Mouse (Mus musculus): ENCODE data around the gene Tnfsf18. TPM values are rescaled to one million over a fixed set of nuclear protein-coding genes. Genes with fewer than 3 reads are reported as not detected.
A peak's percentile ranks its signal among the peaks of the same experiment; 100 is the strongest.

The Tnfsf18 gene
- polyA plus RNA-seq (2014; fragmentation: Nextera tagmentation; extraction: Ambion mirVana), result not detected in 2 replicates

DNA sequence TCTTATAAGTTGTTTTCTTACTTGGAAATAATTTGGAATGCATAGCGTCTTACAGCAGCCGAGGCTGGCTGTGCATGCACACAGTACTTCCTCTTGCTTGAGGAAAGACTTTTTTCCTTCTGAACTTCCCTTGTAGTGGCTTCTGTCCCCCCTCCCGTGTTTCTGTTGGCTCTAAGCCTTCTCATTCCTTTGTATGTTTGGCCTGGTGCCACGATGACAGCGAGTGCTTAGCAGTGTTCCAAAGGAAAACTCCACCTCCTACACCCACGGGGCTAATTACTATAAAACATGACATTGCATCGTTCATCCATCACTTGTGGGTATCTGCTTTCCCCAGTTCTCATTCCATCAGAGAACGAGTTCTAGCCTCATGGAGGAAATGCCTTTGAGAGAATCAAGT lies at the start of gene Tnfsf18:
Gene Tnfsf18, plus strand, starts transcription at position 313 of the 400 bp plus-strand sequence.
- Histone ChIP-seq H3K36me3 (ENCODE audit: control insufficient read depth, insufficient read depth, low read length) (no peaks in the 10 kb centered on the region), H3K4me3 (ENCODE audit: low read depth, low read length) (no peak within 1 kb of the TSS), H3K9ac (replicated peaks; ENCODE audit: low read depth, low read length) (no peak within 1 kb of the TSS), H3K4me1 (ENCODE audit: control insufficient read depth, insufficient read depth, low read length) (no peaks in the 10 kb centered on the region; the same call in 1 of the 2 replicates), H3K27ac (ENCODE audit: low read depth, low read length) (no peak within 1 kb of the TSS), H3K4me2 (ENCODE audit: low read depth, low read length) (no peak within 1 kb of the TSS), H3K9me3 (ENCODE audit: control insufficient read depth, low read length) (no peaks in the 10 kb centered on the region), H3K27me3 (ENCODE audit: control insufficient read depth, insufficient read depth, low read length) (no peaks in the 10 kb centered on the region)
- peak; percentile 76 for ATAC-seq (ENCODE audit: low read depth)
- 40% methylated on average over 8 of the region's 8 CpGs for WGBS

DNA sequence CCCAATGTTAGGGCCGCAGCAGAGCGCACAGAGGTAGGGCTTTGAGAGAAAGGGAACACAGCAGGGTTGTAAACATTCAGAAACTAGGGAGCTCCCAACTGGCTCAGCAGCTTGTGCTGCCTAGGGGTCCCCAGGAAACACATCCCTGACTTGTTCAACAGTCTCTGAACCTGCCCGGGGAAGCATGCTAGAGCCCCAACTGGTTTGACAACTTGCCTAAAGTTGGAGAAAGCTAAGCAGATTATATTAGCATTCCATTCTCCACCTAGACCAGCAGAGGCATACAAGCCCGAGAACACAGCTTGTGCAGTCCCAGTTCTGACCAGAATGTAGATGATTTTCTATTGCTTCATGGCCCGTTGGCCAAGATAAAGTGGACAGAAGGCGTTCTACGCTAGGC lies 49.6 kb upstream of the Tnfsf18 start:
- Histone ChIP-seq H3K9me3 (ENCODE audit: control insufficient read depth, low read length) (no peaks in the 10 kb centered on the region), H3K4me2 (ENCODE audit: low read depth, low read length) (no peak overlapping the region), H3K9ac (replicated peaks; ENCODE audit: low read depth, low read length) (no peak overlapping the region), H3K36me3 (ENCODE audit: control insufficient read depth, insufficient read depth, low read length) (no peaks in the 10 kb centered on the region), H3K4me1 (ENCODE audit: control insufficient read depth, insufficient read depth, low read length) (no peaks in the 10 kb centered on the region), H3K27ac (ENCODE audit: low read depth, low read length) (no peak overlapping the region), H3K4me3 (ENCODE audit: low read depth, low read length) (no peak overlapping the region), H3K27me3 (ENCODE audit: control insufficient read depth, insufficient read depth, low read length) (no peaks in the 10 kb centered on the region)
- WGBS, result 63% methylated on average over 7 of the region's 7 CpGs
- no peak for ATAC-seq (ENCODE audit: low read depth)

DNA sequence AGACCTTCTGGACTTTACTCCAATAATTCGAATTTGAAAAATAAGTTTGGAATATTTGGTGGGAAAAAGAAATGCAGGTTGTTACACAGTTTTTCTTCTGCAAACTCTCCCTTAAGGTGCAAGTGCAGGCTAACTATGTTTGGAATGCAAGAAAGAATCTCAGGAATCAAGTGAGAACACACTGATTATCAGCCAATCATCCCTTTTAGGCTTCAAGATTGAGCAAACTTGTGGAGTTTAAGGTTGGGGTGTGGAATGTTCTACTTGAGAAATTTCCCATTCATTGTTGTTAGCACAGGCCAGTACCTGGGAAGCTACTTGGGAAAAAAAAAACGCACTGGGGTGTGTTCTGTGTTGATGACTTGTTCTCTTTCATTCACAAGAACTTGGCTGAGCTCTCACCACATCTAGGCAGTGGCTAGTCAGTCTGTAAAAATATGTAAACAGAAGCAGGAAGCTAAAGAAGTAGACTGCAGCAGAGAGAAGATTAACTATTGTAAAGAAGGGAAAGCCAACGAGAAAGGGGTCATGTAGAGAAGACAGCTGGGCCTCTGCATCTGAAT lies 42.7 kb upstream of the Tnfsf18 start:
- H3K27ac ChIP-seq (ENCODE audit: low read depth, low read length), result no peak overlapping the region
- H3K4me2 ChIP-seq (ENCODE audit: low read depth, low read length), result no peak overlapping the region
- H3K4me3 ChIP-seq (ENCODE audit: low read depth, low read length), result no peak overlapping the region
- H3K9me3 ChIP-seq (ENCODE audit: control insufficient read depth, low read length), result no peaks in the 10 kb centered on the region
- H3K27me3 ChIP-seq (ENCODE audit: control insufficient read depth, insufficient read depth, low read length), result no peaks in the 10 kb centered on the region
- no peak overlapping the region for H3K9ac ChIP-seq (replicated peaks; ENCODE audit: low read depth, low read length)
- WGBS, result 68% methylated on average over 3 of the region's 3 CpGs
- no peaks in the 10 kb centered on the region for H3K4me1 ChIP-seq (ENCODE audit: control insufficient read depth, insufficient read depth, low read length)
- ATAC-seq (ENCODE audit: low read depth), result no peak
- no peaks in the 10 kb centered on the region for H3K36me3 ChIP-seq (ENCODE audit: control insufficient read depth, insufficient read depth, low read length)

DNA sequence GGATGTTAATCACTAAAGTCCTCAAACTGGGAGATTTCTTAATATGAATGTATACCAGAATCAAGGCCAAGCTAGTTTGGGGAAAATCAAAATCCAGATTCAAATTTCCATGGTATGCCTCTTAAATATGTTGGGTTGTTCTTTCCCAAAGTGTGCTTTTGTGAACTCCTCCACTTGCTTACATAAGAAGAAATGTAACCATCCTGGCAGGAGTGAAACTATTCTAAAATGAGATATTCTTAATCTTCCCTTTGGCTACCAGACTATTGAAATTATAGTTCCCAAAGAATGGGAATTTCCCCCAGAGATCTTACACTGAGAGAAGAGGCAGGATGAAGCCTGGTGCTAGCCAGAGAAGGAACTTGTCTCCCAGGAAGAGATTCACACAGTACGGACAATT lies 42.2 kb upstream of the Tnfsf18 start:
- no peaks in the 10 kb centered on the region for H3K9me3 ChIP-seq (ENCODE audit: control insufficient read depth, low read length)
- no peaks in the 10 kb centered on the region for H3K36me3 ChIP-seq (ENCODE audit: control insufficient read depth, insufficient read depth, low read length)
- ATAC-seq (ENCODE audit: low read depth), result no peak
- no peak overlapping the region for H3K4me2 ChIP-seq (ENCODE audit: low read depth, low read length)
- H3K9ac ChIP-seq (replicated peaks; ENCODE audit: low read depth, low read length), result no peak overlapping the region
- no peaks in the 10 kb centered on the region for H3K27me3 ChIP-seq (ENCODE audit: control insufficient read depth, insufficient read depth, low read length)
- no peak overlapping the region for H3K4me3 ChIP-seq (ENCODE audit: low read depth, low read length)
- no peaks in the 10 kb centered on the region for H3K4me1 ChIP-seq (ENCODE audit: control insufficient read depth, insufficient read depth, low read length)
- WGBS, result 93% methylated on average over 1 of the region's 1 CpGs
- no peak overlapping the region for H3K27ac ChIP-seq (ENCODE audit: low read depth, low read length)

DNA sequence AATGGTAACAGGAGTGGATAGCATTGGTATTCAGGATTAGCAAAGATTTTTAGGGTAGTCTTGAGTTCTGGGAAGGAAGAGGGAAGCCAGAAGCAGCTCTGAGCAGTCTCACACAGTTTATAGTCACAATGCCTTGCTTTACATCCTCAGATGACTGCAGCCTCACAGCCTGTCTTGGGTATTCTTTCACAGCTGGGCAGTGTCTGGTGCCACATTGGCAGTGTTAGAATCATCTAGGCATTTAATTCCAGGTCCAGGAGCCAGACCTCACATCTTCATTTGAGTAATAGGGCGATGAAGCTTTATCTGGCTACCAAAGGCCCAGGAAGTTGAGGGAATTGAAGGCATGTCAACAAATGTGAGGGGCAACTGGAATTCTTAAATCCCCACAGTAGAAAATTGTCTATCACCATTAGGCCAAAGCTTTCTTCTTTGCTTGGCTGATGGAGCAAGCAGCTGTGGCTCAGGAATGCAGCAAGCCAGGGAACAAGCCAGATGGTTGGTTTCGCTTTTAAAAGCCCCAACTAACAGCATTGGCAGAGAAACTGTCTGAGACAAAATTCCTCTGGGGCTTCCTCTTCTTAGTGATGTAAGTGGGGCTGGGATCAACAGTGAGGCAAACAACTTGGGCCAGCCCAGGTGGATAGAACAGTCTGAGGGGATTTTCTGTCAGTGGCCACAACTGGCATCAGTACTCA lies 30.9 kb upstream of the Tnfsf18 start:
- H3K4me2 ChIP-seq (ENCODE audit: low read depth, low read length), result no peak overlapping the region
- H3K4me1 ChIP-seq (ENCODE audit: control insufficient read depth, insufficient read depth, low read length), result no peaks in the 10 kb centered on the region
- H3K4me3 ChIP-seq (ENCODE audit: low read depth, low read length), result no peak overlapping the region
- ATAC-seq (ENCODE audit: low read depth), result no peak; the same call in 1 of the 2 replicates
- no peak overlapping the region for H3K9ac ChIP-seq (replicated peaks; ENCODE audit: low read depth, low read length)
- H3K27ac ChIP-seq (ENCODE audit: low read depth, low read length), result no peak overlapping the region
- H3K27me3 ChIP-seq (ENCODE audit: control insufficient read depth, insufficient read depth, low read length), result no peaks in the 10 kb centered on the region
- WGBS, result 75% methylated on average over 2 of the region's 2 CpGs
- no peaks in the 10 kb centered on the region for H3K9me3 ChIP-seq (ENCODE audit: control insufficient read depth, low read length)
- no peaks in the 10 kb centered on the region for H3K36me3 ChIP-seq (ENCODE audit: control insufficient read depth, insufficient read depth, low read length)

DNA sequence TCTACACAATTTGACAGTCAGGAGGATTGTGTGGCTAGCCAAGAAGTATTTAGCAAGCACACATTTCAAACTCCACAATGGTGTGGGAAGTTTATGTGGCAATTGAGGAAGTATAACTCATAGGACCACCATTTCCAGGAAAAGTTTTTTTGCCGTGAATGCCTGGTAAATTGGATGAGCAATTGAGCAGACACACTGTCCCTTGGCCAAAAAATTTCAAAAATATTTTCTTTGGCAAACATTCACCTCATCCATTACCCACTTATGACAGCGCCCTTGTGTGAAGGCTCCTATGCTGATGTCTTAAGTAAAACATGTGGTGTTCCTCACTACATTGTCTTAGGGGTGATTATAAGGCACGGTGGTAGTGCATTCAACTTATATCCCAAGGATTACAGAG lies 17.2 kb upstream of the Tnfsf18 start:
- Histone ChIP-seq H3K4me1 (ENCODE audit: control insufficient read depth, insufficient read depth, low read length) (no peaks in the 10 kb centered on the region), H3K27ac (ENCODE audit: low read depth, low read length) (no peak overlapping the region), H3K36me3 (ENCODE audit: control insufficient read depth, insufficient read depth, low read length) (no peaks in the 10 kb centered on the region), H3K27me3 (ENCODE audit: control insufficient read depth, insufficient read depth, low read length) (no peaks in the 10 kb centered on the region), H3K9ac (replicated peaks; ENCODE audit: low read depth, low read length) (no peak overlapping the region), H3K4me2 (ENCODE audit: low read depth, low read length) (no peak overlapping the region), H3K9me3 (ENCODE audit: control insufficient read depth, low read length) (no peaks in the 10 kb centered on the region), H3K4me3 (ENCODE audit: low read depth, low read length) (no peak overlapping the region)
- 81% methylated on average over 3 of the region's 3 CpGs for WGBS
- ATAC-seq (ENCODE audit: low read depth), result no peak

DNA sequence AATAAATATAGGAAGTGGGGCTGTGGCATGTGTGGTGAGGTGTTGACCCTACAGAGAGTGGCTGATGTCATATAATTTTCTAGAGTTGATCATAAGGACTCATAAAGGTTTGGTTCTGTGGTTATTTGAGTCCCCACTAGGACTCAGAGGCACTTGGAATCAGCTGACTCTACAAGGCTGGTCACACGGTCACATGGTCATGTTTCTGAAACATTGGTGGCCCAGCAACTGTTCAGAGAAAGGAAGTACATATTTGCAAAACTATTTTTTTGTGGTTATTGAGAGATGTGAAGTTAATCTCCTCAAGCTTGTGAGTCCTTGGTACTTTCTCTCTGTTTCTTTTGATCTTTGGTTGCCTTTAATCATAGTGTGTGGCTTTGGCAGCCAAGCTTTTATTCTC lies 14.6 kb upstream of the Tnfsf18 start:
- no peak for ATAC-seq (ENCODE audit: low read depth)
- Histone ChIP-seq H3K4me2 (ENCODE audit: low read depth, low read length) (no peak overlapping the region), H3K4me1 (ENCODE audit: control insufficient read depth, insufficient read depth, low read length) (no peaks in the 10 kb centered on the region), H3K36me3 (ENCODE audit: control insufficient read depth, insufficient read depth, low read length) (no peaks in the 10 kb centered on the region), H3K27me3 (ENCODE audit: control insufficient read depth, insufficient read depth, low read length) (no peaks in the 10 kb centered on the region), H3K9ac (replicated peaks; ENCODE audit: low read depth, low read length) (no peak overlapping the region), H3K9me3 (ENCODE audit: control insufficient read depth, low read length) (no peaks in the 10 kb centered on the region), H3K4me3 (ENCODE audit: low read depth, low read length) (no peak overlapping the region), H3K27ac (ENCODE audit: low read depth, low read length) (no peak overlapping the region)
- WGBS, result 100% methylated on average over 1 of the region's 1 CpGs

DNA sequence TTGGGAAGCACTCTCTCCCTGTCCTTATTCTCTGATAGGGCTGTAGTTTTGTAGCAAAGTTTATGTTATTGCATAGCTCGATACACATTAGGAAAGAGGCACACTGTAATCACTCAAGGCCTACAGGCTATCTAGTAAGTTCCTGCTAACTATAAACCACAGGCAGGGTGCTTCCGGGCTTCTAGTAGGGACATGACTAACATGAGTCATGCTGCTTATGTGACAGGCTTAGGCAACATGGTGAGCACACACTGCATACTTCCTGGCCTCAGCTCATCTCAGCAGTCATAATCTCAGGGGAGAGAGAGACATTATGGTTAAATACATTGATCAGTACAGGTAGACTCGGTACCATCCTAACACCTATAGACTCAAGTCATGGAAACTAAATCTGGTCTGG lies 12.2 kb upstream of the Tnfsf18 start:
- 84% methylated on average over 3 of the region's 3 CpGs for WGBS
- no peaks in the 10 kb centered on the region for H3K9me3 ChIP-seq (ENCODE audit: control insufficient read depth, low read length)
- H3K4me1 ChIP-seq (ENCODE audit: control insufficient read depth, insufficient read depth, low read length), result no peaks in the 10 kb centered on the region
- H3K4me3 ChIP-seq (ENCODE audit: low read depth, low read length), result no peak overlapping the region
- no peak overlapping the region for H3K27ac ChIP-seq (ENCODE audit: low read depth, low read length)
- H3K4me2 ChIP-seq (ENCODE audit: low read depth, low read length), result no peak overlapping the region
- no peak overlapping the region for H3K9ac ChIP-seq (replicated peaks; ENCODE audit: low read depth, low read length)
- H3K27me3 ChIP-seq (ENCODE audit: control insufficient read depth, insufficient read depth, low read length), result no peaks in the 10 kb centered on the region
- no peak for ATAC-seq (ENCODE audit: low read depth)
- no peaks in the 10 kb centered on the region for H3K36me3 ChIP-seq (ENCODE audit: control insufficient read depth, insufficient read depth, low read length)

DNA sequence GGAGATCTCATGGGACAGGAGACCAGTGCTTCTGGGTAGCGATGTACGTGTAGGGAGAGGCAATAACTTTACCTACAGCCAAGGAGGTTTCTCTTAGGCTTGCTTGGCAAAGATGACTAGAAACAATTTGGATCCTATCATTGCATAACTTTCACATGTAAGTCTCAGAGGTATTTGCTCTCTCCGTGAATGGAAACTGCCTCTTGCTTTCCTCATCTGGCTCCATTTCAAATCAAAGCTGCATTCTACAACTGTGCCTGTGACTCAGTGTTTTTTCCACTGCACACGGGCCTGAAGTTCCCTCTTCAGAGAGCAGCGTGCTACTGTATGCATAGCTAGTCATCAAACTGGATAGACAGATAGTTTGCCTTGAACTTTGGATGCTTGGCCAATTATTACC lies 7.4 kb upstream of the Tnfsf18 start:
- H3K4me3 ChIP-seq (ENCODE audit: low read depth, low read length), result no peak overlapping the region
- ATAC-seq (ENCODE audit: low read depth), result no peak
- no peak overlapping the region for H3K27ac ChIP-seq (ENCODE audit: low read depth, low read length)
- H3K9me3 ChIP-seq (ENCODE audit: control insufficient read depth, low read length), result no peaks in the 10 kb centered on the region
- no peaks in the 10 kb centered on the region for H3K4me1 ChIP-seq (ENCODE audit: control insufficient read depth, insufficient read depth, low read length)
- no peak overlapping the region for H3K9ac ChIP-seq (replicated peaks; ENCODE audit: low read depth, low read length)
- no peaks in the 10 kb centered on the region for H3K36me3 ChIP-seq (ENCODE audit: control insufficient read depth, insufficient read depth, low read length)
- WGBS, result 92% methylated on average over 5 of the region's 5 CpGs
- no peak overlapping the region for H3K4me2 ChIP-seq (ENCODE audit: low read depth, low read length)
- no peaks in the 10 kb centered on the region for H3K27me3 ChIP-seq (ENCODE audit: control insufficient read depth, insufficient read depth, low read length)

Measured in neural tube, embryonic 14.5 days (tissue).